Mouse (Mus musculus) lung, embryonic 14.5 days (tissue): ENCODE data around the gene Ppm1h. TPM values are rescaled to one million over a fixed set of nuclear protein-coding genes. Genes with fewer than 3 reads are reported as not detected.
"Not testable (repeated sequence)": the region's sequence is repeated elsewhere in the genome, so short reads cannot be mapped to it uniquely, and the experiment has no call there.

Experiments used
- ATAC-seq: fragments of 200-750 bp; cut with Nextera tagmentation; 2 replicates; pipeline ENCODE4 v1.8.0; 2017; ENCODE audit warnings: mild to moderate bottlenecking, moderate TSS enrichment, moderate library complexity; ENCODE audit not compliant: insufficient read depth
- DNase-seq: peaks from one replicate; pipeline ENCODE4 v3.0.0-alpha.2; 2015
- H3K27ac ChIP-seq: fragments of 300-500 bp; sonication (generic); 2 replicates; pipeline ENCODE4 v1.5.1; 2014; ENCODE audit warnings: low read depth, mild to moderate bottlenecking, moderate library complexity
- H3K27me3 ChIP-seq: fragments of 300-500 bp; sonication (generic); 2 replicates; pipeline ENCODE4 v1.6.1; 2014; ENCODE audit warnings: low read length, control low read depth; ENCODE audit not compliant: insufficient read depth
- H3K36me3 ChIP-seq: fragments of 300-500 bp; sonication (generic); 2 replicates; pipeline ENCODE4 v1.6.1; 2014; ENCODE audit warnings: control low read depth; ENCODE audit not compliant: insufficient read depth
- H3K4me1 ChIP-seq: fragments of 300-500 bp; sonication (generic); 2 replicates; pipeline ENCODE4 v1.6.1; 2014; ENCODE audit warnings: antibody characterized with exemption, control low read depth; ENCODE audit not compliant: insufficient read depth
- H3K4me2 ChIP-seq: fragments of 300-500 bp; sonication (generic); 2 replicates; pipeline ENCODE4 v1.6.1; 2014; ENCODE audit warnings: mild to moderate bottlenecking
- H3K4me3 ChIP-seq: fragments of 300-500 bp; sonication (generic); 2 replicates; pipeline ENCODE4 v1.5.1; 2014; ENCODE audit warnings: low read depth, low read length
- H3K9ac ChIP-seq: fragments of 300-500 bp; sonication (generic); 2 replicates; pipeline ENCODE4 v1.6.1; 2014
- H3K9me3 ChIP-seq: fragments of 300-500 bp; sonication (generic); 2 replicates; pipeline ENCODE4 v1.6.1; 2016; ENCODE audit warnings: low read depth, low read length, control low read depth
- CTCF ChIP-seq: IDR thresholded peaks from 2 replicates; pipeline ENCODE4 v1.5.1; 2016; ENCODE audit warnings: antibody characterized with exemption, low read depth
- WGBS: fragments of 180-500 bp; shearing (Covaris S2); extraction: QIAGEN DNeasy Blood & Tissue Kit; methylation state at CpG from one replicate; pipeline ENCODE4 v1.1.7; 2014; 5-methylcytosine and 5-hydroxymethylcytosine counted together
- polyA plus RNA-seq: library from polyadenylated mRNA; unstranded; fragments of >200 nt; fragmentation: Nextera tagmentation; extraction: Ambion mirVana; gene quantifications from 2 replicates; pipeline ENCODE4 v1.2.1, GENCODE M21; 2014

Gene Ppm1h
- polyA plus RNA-seq, 1 experiment from 2014 or later = 7.1 TPM

DNA sequence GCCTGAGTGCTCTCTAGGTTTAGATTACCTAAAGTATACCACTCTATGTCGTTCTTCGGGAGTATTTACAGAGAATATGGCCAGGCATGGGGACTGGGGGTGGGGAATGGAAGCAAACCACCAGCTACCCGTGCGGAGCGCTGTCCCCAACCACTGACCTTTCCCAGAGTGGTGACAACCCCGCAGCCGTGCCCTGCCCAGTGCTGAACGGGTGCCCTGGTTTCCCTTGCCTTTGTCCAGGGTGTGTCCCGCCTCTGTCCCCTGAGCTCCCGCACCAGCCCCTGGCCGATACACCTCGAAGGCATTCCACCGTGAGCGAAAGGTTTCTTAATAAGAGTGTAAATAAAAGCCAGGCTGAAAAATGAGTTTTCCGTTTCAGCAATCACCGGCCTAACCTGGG is 282.2 kb downstream of the Ppm1h start:
- peak overlapping the region; percentile 34 for H3K4me2 ChIP-seq
- peaks cover 24% of the 10 kb centered on the region; the same call in 1 of the 2 replicates for H3K4me1 ChIP-seq
- no peaks in the 10 kb centered on the region for H3K27me3 ChIP-seq
- WGBS = 41% methylated on average over 16 of the region's 16 CpGs
- H3K9ac ChIP-seq = no peak overlapping the region; the same call in 1 of the 2 replicates
- no peaks in the 10 kb centered on the region for H3K9me3 ChIP-seq
- no peak overlapping the region for H3K4me3 ChIP-seq
- no peaks in the 10 kb centered on the region for H3K36me3 ChIP-seq
- ATAC-seq = peak; percentile 33; the same call in 1 of the 2 replicates
- peak; percentile 21 for DNase-seq
- no peak overlapping the region for H3K27ac ChIP-seq
- TF ChIP-seq CTCF = no peak

DNA sequence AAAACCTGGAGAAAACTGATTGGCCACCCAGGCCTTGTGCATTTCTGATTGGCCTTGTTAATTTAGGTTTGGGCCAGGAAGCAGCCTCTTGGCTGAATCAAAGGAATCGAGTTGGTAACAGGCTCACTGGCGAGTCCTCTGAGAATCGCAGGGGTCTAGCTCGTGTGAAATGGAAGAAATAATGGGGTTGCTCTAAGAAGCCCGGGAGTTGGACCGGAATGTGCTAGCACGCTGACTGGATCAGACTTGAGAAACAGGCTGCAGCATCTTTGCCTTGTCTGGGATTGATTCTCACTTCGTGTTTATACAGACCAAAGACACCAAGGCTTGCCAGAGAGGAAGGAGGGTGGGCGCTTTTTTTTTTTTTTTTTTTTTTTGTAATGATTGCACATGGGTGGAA is 282.9 kb downstream of the Ppm1h start:
- peaks cover 24% of the 10 kb centered on the region; the same call in 1 of the 2 replicates for H3K4me1 ChIP-seq
- DNase-seq (peak; percentile 59), ATAC-seq (peak; percentile 42; the same call in 1 of the 2 replicates)
- WGBS = 39% methylated on average over 9 of the region's 9 CpGs
- no peak overlapping the region for H3K27ac ChIP-seq
- H3K4me2 ChIP-seq = no peak overlapping the region; the same call in 1 of the 2 replicates
- no peaks in the 10 kb centered on the region for H3K36me3 ChIP-seq
- no peak for TF ChIP-seq CTCF
- H3K27me3 ChIP-seq = no peaks in the 10 kb centered on the region
- H3K9ac ChIP-seq = peak overlapping the region; percentile 23
- no peaks in the 10 kb centered on the region for H3K9me3 ChIP-seq
- H3K4me3 ChIP-seq = no peak overlapping the region

DNA sequence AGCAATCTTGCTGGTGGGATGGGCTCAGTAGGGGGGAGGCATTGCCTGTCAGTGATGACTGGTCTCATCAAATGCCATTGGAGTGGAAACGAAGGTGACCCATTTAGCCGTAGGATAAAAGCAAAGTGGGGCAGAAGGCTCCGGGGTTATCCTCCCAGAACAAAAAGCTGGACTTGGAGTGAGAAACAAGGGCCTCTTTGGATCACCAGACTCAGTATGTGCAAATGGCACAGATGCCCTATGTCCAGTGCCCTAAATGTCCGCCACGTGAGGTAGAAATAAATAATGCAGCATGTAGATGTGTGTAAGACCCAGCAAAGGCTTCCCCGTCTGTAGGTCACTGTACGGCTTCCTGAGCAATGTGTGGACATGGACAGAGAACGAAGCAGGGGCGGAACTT is 284.1 kb downstream of the Ppm1h start:
- DNase-seq (no peak), ATAC-seq (no peak)
- Histone ChIP-seq H3K4me1 (peaks cover 24% of the 10 kb centered on the region; the same call in 1 of the 2 replicates), H3K36me3 (no peaks in the 10 kb centered on the region), H3K4me3 (no peak overlapping the region), H3K9me3 (0 out of 2 replicates have a peak, but pooled peaks cover 1% of the 10 kb centered on the region), H3K27ac (no peak overlapping the region), H3K9ac (no peak overlapping the region), H3K4me2 (no peak overlapping the region), H3K27me3 (no peaks in the 10 kb centered on the region)
- no peak for TF ChIP-seq CTCF
- WGBS = 71% methylated on average over 9 of the region's 9 CpGs

DNA sequence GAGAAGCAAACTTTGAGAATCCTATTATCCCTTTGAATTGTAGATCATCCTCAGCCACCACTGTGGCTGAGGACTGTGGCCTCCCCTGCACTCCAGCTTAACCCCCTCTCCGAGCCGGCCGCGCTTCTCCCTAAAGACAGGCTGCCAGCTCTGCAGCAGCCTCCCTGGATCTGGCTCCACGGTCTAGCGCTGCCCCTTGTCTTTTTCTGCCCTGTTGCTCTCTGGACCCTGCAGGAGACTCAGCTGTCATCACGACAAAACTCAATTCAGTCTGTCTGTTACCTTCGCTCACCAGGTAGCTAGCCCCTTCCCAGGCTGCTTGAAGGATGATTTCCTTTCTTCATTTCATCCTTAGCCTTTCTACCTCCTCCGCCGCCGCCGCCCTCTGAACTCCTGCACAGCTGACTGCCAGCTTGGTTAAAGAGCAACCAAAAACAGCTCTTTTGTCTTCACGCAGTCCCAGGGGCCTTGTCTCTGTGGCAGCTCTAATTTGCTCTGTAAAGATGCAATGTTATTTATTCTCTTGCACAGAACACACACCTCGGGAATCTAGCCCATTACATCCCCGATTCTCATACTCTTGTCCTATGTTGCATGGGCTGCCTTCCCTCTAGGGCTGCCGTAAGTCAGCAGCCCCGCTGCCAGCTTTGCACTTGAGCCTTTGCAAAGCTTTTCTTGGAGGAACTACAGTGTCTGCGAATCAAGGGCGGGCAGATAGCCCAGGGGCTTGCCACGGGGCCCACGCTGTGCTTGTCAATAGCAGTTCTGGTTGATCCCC is 285.1 kb downstream of the Ppm1h start:
- no peak for TF ChIP-seq CTCF
- DNase-seq = peak; percentile 41
- WGBS = 5% methylated on average over 21 of the region's 21 CpGs
- H3K4me1 ChIP-seq = peaks cover 24% of the 10 kb centered on the region; the same call in 1 of the 2 replicates
- H3K27ac ChIP-seq = no peak overlapping the region
- H3K9me3 ChIP-seq = 0 out of 2 replicates have a peak, but pooled peaks cover 3% of the 10 kb centered on the region
- no peak for ATAC-seq
- no peaks in the 10 kb centered on the region for H3K27me3 ChIP-seq
- H3K9ac ChIP-seq = peak overlapping the region; percentile 38
- peak overlapping the region; percentile 55 for H3K4me2 ChIP-seq
- H3K36me3 ChIP-seq = no peaks in the 10 kb centered on the region
- H3K4me3 ChIP-seq = peak overlapping the region; percentile 22

DNA sequence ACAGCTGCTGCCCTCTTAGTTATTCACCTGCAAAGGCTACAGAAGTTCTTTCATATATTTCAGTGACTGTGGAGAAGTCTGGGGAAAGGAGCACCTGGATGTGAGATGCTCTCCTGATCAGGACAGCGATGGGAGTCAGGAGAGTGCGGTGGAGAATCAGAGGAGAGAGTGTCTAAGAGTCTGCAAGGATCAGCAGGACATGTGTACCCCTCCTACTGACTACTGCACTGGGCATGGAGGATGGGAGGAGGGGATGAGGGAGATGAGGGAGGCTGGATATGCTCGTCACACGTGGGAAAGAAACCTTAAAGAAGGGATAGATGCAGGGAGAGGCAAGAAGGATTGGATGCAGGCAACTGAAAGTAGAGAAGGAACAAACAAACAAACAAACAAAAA is 285.7 kb downstream of the Ppm1h start:
- ATAC-seq = no peak
- Histone ChIP-seq H3K4me1 (peaks cover 24% of the 10 kb centered on the region; the same call in 1 of the 2 replicates), H3K4me2 (peak overlapping the region; percentile 55; the same call in 1 of the 2 replicates), H3K27ac (no peak overlapping the region), H3K27me3 (no peaks in the 10 kb centered on the region), H3K4me3 (no peak overlapping the region), H3K36me3 (no peaks in the 10 kb centered on the region), H3K9me3 (0 out of 2 replicates have a peak, but pooled peaks cover 3% of the 10 kb centered on the region), H3K9ac (no peak overlapping the region)
- TF ChIP-seq CTCF = no peak
- DNase-seq = no peak
- WGBS = 42% methylated on average over 4 of the region's 4 CpGs

DNA sequence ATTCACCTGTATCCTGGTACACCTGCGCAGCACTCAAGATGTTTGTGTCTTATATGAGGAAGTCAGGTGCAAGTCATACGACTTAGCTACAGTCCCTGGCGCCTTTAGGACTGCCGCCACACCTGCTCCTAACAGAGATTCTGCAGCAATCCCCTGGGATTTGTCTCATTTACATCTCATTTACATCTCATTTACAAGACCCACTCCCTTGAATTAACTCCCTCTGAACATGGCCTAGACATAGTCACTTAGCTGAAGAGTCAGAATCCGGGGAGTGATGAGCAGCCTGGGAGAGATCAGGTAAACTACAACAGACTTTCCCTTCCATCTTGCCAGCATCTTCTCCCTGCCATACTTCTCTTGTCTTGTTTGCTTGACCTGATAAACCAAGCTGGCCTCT is 287.1 kb downstream of the Ppm1h start:
- H3K4me2 ChIP-seq, H3K36me3 ChIP-seq, H3K27me3 ChIP-seq, ATAC-seq, DNase-seq, H3K4me3 ChIP-seq, H3K9ac ChIP-seq, H3K9me3 ChIP-seq, H3K27ac ChIP-seq: not testable (repeated sequence)
- peaks cover 18% of the 10 kb centered on the region; the same call in 1 of the 2 replicates for H3K4me1 ChIP-seq
- WGBS = 94% methylated on average over 4 of the region's 5 CpGs

DNA sequence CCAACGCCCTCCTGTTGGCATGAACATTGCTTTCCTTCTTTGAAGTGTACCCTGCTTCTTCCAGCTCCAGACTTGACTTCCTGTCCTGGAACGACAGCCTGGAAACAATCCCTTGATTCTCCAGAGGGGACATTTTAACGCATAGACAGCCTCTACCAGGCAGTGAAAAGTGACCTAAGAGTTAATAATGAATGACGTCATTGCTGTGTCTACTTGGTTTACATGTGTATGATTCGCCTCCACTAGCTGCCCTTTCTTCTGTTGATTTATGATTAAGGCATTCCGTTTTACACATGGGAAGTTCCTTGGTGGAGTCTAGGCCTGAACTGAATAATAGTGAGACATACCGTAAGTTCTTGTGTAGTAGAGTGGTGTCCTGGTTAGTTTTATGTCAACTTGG is 287.9 kb downstream of the Ppm1h start:
- Histone ChIP-seq H3K4me1 (peaks cover 10% of the 10 kb centered on the region; the same call in 1 of the 2 replicates), H3K4me3 (no peak overlapping the region), H3K9me3 (0 out of 2 replicates have a peak, but pooled peaks cover 3% of the 10 kb centered on the region), H3K27me3 (no peaks in the 10 kb centered on the region), H3K4me2 (no peak overlapping the region), H3K27ac (no peak overlapping the region), H3K9ac (no peak overlapping the region), H3K36me3 (no peaks in the 10 kb centered on the region)
- no peak for DNase-seq
- 48% methylated on average over 7 of the region's 7 CpGs for WGBS
- no peak for ATAC-seq
- no peak for TF ChIP-seq CTCF
